Mouse (Mus musculus) brain, embryonic 14.5 days (tissue): ENCODE data around the gene Sorbs2.

Source experiments
- CTCF ChIP-seq: fragments of 200-500 bp; IDR thresholded peaks from 2 replicates; pipeline ENCODE4 v1.5.1; 2012; ENCODE audit warnings: inconsistent platforms, mild to moderate bottlenecking, moderate library complexity, borderline replicate concordance; ENCODE audit not compliant: insufficient read depth, insufficient read length; ENCODE audit errors: extremely low read depth
- POLR2A ChIP-seq: fragments of 200-500 bp; IDR thresholded peaks from 2 replicates; pipeline ENCODE4 v1.6.1; 2012; ENCODE audit warnings: mild to moderate bottlenecking, inconsistent platforms, borderline replicate concordance; ENCODE audit not compliant: poor library complexity, insufficient read depth, insufficient read length, severe bottlenecking; ENCODE audit errors: extremely low read depth

GRCm38 (mm10) chr8:45833896-45834295 is 326.3 kb downstream of the Sorbs2 start:
- no peak for TF ChIP-seq CTCF
- no peak for TF ChIP-seq POLR2A
